Mouse (Mus musculus) sigmoid colon, adult 10 weeks (tissue): ENCODE results near the gene Trim67. TPM values are rescaled to one million over a fixed set of nuclear protein-coding genes. Genes with fewer than 3 reads are reported as not detected.

ENCODE experiments used
- polyA plus RNA-seq: library from polyadenylated mRNA; stranded (reverse); fragments of 350-450 nt; fragmentation: Illumina TruSeq; extraction: RNeasy Lipid Tissue Mini Kit (QIAGEN cat#74804); gene quantifications from one replicate; pipeline ENCODE4 v1.2.3, GENCODE M21; 2014; ENCODE audit warnings: low read depth, low replicate concordance

The Trim67 gene
- not detected for polyA plus RNA-seq

GRCm38 (mm10) chr8:124792708-124793107 is at the start of gene Trim67:
Gene Trim67 (plus strand): TSS chr8:124793092.

GRCm38 (mm10) chr8:124751709-124752173 is 41.2 kb upstream of the Trim67 start, which contains the start of gene Fam89a:
Gene Fam89a (minus strand): TSS chr8:124751832.

GRCm38 (mm10) chr8:124862321-124863162 is 69.7 kb downstream of the Trim67 start, which contains the start of the genes Gnpat and 2810004N23Rik:
Gene Gnpat (plus strand): TSS chr8:124863033.
Gene 2810004N23Rik (minus strand): TSS chr8:124863120.

Other genes with a start within 250 kb of the Trim67 start
- gene Agt, start 223.4 kb upstream of the Trim67 start, polyA plus RNA-seq: 2.0 TPM
- 3.0 TPM for gene Capn9, start 217.0 kb upstream of the Trim67 start, polyA plus RNA-seq
- 9.8 TPM for gene 2310022B05Rik, start 129.7 kb upstream of the Trim67 start, polyA plus RNA-seq
- 36.5 TPM for gene Ttc13, start 71.1 kb upstream of the Trim67 start, polyA plus RNA-seq
- gene Arv1, start 71.0 kb upstream of the Trim67 start, polyA plus RNA-seq: 2.8 TPM
- gene Fam89a, start 41.3 kb upstream of the Trim67 start, polyA plus RNA-seq: 0.57 TPM
- gene Gnpat, start 69.9 kb downstream of the Trim67 start, polyA plus RNA-seq: 40.3 TPM
- gene 2810004N23Rik, start 70.0 kb downstream of the Trim67 start, polyA plus RNA-seq: 25.0 TPM
- 15.8 TPM for gene Exoc8, start 104.6 kb downstream of the Trim67 start, polyA plus RNA-seq
- gene Sprtn, start 104.8 kb downstream of the Trim67 start, polyA plus RNA-seq: 18.3 TPM
- gene Egln1, start 156.2 kb downstream of the Trim67 start, polyA plus RNA-seq: 43.2 TPM
- 48.5 TPM for gene Tsnax, start 219.9 kb downstream of the Trim67 start, polyA plus RNA-seq